Mouse (Mus musculus) adrenal gland, postnatal 36 days (tissue): ENCODE measurements around the gene Cdhr3. TPM values are rescaled to one million over a fixed set of nuclear protein-coding genes. Genes with fewer than 3 reads are reported as not detected.
"Not testable (repeated sequence)": the region's sequence is repeated elsewhere in the genome, so short reads cannot be mapped to it uniquely, and the experiment has no call there.

Source experiments
- DNase-seq, 2 experiments: peaks; one replicate each; pipeline ENCODE4 v3.0.0; 2021; ENCODE audit warnings: mixed read lengths in 1 of 2
- microRNA-seq: library from miRNA; unstranded; fragments of <30 nt; microRNA quantifications from one replicate; pipeline ENCODE4 v1.2.0, GENCODE M21; 2021
- total RNA-seq, 2 experiments: library from RNA; stranded (reverse); gene quantifications; 2 replicates each; pipeline ENCODE4 v1.2.3; 2021

Gene Cdhr3
- total RNA-seq, 2 experiments from 2014 or later: 0.10 TPM; not detected in 1

DNA sequence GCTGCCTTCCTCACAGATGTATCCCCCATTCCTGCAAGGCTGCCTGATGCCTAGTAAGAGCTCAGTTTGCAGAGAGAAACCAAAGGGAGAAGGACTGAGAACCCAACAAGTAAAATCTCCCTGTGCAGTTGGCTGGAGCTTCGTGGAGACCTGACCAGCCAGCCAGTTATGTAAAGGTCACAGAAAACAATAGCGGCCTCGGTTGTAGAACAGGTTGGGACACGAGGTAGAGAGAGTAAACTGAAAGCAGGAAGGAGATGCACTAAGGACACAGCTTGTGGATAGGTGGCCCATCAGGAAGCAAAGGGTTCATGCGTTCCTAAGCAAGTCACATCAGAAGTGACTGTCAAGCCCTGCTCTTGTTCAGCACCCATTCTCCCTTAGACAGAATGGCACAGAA lies 86.8 kb downstream of the Cdhr3 start:
- no peak for DNase-seq

DNA sequence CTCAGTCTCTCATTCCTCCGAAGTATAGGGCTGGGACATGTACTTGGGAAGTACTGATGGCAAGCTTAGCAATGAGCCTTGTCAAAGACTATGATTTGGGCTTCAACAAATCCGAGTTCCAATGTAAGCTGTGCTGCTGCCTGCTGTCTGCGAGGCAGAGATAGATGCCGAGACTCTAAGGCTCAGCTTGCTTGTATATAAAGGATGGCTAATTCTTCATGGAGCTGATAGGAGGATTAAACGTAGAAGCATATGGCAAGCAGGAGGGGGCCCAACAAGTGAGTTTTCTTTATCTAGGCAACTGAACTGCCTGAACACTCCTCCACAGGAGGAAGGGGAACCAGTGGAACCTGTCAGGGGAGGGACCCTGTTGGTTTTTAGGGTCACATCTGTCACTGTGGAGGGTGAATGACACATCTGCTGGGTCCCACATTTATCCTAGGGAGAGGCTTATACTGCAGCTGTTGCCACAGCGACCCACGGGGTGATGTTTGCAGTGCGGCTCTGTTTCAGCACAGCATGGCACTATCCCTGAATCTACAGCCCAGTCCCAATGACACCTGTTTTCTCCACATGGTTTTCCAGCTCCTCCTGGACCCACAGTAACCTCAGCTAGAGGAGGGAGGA lies 89.2 kb downstream of the Cdhr3 start:
- no peak for DNase-seq

DNA sequence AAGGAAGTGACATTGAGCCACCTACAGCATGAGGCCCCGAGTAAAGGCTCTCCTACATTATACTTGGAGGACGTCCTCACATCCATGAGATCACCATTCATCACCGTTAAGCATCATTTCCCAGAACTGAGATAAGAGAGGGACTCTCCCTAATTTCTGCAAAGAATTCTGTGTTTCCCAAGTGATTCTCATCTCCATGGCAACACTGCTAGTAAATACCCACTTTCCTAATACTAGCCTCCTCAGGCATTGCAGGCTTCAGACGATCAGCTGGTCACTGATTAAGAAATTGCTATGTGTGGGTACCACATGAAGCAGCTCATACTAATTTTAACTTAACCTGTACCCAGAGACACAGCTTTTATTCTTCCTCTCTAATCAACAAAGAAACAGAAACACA lies 92.3 kb downstream of the Cdhr3 start:
- DNase-seq: no peak

DNA sequence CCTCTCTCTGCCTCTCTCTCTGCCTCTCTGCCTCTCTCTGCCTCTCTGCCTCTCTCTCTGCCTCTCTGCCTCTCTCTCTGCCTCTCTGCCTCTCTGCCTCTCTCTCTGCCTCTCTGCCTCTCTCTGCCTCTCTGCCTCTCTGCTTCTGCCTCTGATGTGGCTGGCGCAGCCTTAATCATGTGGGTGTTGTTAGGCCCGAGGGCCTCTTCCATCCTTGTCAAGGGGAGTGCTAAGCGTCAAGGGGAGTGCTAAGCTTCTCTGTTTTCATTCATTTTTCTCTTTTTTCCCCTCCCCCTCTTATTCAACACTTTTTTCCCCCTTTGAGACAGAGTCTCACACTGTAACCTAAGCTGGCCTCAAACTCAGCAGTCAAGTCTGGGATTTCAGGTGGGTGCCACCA lies 92.9 kb downstream of the Cdhr3 start:
- not testable (repeated sequence) for DNase-seq

DNA sequence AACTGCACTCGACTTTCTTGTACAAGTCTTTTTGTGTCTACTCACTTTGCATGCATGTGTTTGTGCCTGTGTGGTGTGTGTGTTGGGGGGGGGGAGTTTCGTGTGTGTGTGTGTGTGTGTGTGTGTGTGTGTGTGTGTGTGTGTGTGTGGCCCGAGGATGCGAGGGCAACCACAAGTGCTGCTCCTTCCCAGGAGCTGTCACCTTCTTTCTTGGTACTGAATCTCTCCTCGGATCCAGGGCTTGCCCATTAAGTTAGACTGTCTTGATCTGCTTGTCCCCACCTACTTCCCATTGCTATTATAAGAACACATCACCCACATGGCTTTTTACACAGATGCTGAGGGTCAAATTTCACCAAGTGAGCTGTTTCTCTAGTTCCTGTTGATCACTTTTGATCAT lies 93.9 kb downstream of the Cdhr3 start:
- no peak for DNase-seq

DNA sequence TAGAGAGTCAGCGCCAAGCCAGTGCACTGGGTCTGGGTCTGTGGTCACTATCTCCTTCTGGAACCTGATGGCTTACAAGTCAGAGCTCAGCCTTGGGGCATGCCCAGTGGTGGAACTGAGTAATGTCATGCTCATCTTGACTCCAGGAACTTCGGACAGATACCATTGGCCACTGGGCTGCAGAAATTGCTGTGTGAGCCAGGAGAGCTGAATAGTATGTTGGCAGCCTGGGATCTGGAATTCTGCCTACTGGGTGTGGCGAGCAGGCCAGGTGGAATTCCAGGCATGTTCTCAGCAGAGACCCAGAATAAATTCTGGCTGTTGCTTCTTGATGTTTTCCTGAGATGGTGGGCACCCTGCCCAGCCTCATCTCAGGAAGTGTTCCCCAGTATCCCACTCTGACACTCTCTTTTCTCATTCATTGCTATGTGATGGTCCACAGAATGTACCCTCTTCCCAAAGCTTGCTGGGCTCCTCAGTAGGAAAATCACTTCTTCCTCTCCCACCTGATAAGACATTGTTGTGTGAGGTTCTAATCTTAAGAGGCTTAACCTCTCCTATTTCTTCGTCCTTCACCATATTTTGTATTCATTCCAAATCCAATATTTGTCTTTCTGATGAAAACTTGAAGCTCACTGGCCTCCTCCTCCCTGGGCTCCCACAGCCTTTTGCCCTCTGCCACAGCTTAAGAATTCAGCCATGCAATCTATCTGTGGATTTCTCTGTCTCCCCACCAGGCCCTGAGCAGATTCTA lies 97.4 kb downstream of the Cdhr3 start:
- DNase-seq: no peak

DNA sequence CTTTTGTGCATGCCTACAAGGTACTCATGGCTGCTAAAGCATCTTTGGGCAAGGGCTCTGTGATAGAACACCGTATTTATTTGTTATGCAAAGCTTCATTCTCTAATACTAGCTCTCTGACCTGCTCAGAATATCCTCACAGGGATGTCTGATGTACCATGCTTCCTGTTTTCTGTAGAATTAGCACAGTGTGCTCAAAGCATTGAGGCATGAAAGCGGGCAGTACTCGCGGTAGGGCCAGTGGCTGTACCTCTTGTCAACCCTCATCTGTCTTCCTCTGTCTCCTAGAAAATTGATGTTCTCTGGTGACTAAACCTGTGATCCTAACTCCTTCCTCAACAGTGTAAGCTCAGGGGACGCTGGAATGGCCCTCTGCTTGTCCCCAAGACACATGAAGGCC lies 98.6 kb downstream of the Cdhr3 start:
- no peak for DNase-seq

DNA sequence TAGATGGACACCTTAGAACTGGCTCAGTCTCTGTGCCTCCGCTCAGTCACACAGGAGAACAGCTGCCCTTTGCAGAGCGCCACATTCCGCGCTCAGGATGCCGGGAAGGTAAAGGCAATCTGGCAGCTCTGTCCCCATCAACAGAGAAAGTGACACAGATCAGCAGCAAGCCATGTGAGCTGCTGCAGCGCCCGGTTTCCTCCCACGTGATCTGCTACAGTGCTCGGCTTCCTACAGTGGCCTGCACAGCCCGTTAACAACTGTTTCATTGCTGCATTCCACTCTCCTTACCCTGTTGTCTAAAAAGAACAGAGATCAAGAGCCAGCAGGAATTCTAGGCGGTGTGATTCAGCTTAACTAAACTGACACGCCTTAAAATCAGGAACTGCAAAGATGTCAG lies 102.9 kb downstream of the Cdhr3 start:
- peak; percentile 14 to 21 for DNase-seq

DNA sequence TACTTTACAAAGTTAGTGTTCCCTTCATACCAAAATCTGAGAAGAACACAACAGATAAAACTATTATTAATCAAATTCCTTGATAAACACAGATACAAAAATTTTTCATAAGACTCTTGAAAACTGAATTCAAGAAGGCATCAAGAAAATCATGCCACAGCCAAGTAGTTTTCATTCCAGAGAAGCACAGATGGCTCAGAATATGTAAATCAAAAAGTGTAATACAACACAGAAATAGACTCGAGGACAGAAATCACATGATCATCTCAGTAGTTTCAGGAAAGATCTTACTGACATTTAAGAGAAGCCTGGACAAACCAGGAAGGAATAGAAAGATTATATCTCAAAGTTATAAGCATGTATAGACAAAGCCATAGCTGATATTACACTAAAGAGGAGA lies 106.4 kb downstream of the Cdhr3 start:
- no peak for DNase-seq

Small RNA genes within 50 kb of the gene (microRNA-seq; reads per million reads assigned to microRNA genes)
- gene Gm22904: not detected

Other genes with a start within 250 kb of the Cdhr3 start
- gene Sypl, start 139.0 kb downstream of the Cdhr3 start, total RNA-seq: 100 to 1,000 TPM; 101 to 129 TPM
- 10 to 100 TPM; 26.5 to 29.5 TPM for gene Atxn7l1, start 54.8 kb upstream of the Cdhr3 start, total RNA-seq